Mouse (Mus musculus) urinary bladder, postnatal 36 days (tissue): Measurements from ENCODE around the gene Npm1.
A peak's percentile ranks its signal among the peaks of the same experiment; 100 is the strongest.

Source experiments
- DNase-seq, 2 experiments: peaks; one replicate each; pipeline ENCODE4 v3.0.0; 2022; ENCODE audit warnings: low spot score in 2 of 2, mixed read lengths in 1 of 2

Gene Npm1

DNA sequence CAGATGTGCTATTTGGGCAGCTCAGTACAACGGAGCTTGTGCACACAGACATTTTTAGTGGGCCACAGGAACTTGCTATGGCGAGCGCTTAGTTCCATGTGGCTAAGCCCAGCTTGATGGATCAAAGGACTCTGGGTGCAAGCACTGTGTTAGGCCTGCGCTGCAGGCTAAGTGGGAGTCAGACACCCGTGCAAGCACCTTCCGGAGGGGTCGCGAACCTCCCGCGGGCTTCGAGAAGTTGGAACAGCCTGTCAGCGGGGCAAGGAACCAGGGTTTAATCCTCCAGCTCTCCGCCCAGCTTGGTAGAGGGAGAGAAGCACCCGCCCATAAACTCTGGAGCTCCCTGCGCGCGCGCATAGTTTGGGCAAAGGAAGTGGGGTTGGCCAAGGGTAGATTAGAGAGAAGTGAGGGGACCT is 17.7 kb upstream of the Npm1 start:
- no peak for DNase-seq

GRCm38 (mm10) chr11:33179802-33180201 is 16.8 kb upstream of the Npm1 start:
- no peak for DNase-seq

- peak in 1 of 2 experiments; percentile 15 for DNase-seq
Observed at GRCm38 (mm10) chr11:33176525-33177245, 13.7 kb upstream of the Npm1 start.

DNA sequence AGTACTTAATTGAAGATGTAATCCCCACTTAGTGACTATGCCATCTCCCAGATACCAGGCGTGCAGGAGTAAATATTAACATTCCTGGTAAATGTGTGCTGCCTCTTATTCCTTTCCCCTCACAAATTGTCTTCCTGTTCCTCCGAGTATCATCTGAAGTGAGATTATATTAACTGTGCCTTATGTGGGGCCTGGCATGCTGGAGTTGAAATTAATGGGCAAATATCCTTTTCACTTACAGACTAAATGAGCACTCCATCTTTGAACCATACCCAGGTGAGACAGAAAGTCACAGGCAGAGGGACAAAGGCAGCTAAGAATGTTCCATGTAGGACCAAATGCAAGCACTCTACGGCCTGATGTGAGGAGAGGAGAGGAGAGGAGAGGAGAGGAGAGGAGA is 12.8 kb upstream of the Npm1 start:
- no peak for DNase-seq

- peak; percentile 38 to 44 for DNase-seq
Observed at GRCm38 (mm10) chr11:33170489-33170888, 7.5 kb upstream of the Npm1 start.

DNA sequence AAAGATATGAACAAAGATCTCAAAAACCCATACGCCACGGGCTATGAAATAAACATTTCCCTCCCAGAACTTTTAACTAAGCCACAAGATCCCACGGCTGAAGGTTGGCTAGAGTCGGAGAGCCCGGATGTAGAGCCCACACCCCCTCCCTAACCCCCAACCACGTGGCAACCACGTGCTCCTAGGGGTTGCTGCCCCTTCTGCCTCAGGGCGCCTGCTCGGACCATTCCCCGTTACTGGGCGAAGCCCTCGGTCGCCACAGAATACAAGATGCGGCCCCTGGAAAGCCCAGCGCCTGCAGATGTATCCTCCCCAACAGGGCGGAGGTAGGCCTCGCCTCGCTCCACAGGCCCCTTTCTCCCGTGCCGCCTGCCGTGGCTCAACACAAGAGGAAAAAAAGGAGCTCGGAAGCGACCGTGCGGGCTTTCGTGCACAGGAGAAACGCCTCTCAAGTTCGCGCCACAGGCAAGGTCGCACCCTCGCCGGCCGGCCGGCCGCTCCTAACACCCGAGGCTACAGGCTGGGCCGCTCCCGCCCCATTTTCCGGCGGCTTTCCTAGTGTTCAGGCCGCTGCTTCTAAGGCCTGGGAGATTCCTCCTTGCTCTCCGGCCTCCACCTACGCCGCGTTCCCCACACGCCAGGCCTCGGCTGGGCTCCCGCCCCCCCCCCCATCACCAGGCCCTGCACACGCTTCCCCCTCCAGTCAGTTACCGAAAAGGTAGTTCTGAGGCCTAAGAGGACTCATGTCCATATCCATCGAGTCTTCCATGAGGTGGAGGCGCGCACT is 602 bp downstream of the Npm1 start:
- DNase-seq, result peak; percentile 50 to 64

DNA sequence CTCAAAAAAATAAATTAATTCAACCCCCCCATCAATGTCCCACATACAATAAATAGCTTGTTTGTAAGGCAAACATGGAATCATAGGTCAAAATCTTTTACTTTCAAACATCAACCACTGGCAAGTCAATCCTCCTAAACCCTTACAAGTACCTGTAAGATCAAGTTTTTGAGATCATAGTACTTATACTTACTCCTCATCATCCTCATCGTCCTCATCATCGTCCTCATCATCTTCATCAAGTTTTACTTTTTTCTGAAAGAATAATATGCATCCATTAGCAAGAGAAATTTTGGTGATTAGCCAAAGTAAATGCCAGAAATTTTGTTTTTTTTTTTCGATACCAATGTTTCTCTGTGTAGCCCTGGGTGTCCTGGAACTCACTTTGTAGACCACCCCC is 3.3 kb downstream of the Npm1 start:
- DNase-seq, result no peak

GRCm38 (mm10) chr11:33157453-33158196 is 5.4 kb downstream of the Npm1 start:
- DNase-seq, result no peak

- DNase-seq, result no peak
Observed at GRCm38 (mm10) chr11:33156436-33157015, 6.5 kb downstream of the Npm1 start.

DNA sequence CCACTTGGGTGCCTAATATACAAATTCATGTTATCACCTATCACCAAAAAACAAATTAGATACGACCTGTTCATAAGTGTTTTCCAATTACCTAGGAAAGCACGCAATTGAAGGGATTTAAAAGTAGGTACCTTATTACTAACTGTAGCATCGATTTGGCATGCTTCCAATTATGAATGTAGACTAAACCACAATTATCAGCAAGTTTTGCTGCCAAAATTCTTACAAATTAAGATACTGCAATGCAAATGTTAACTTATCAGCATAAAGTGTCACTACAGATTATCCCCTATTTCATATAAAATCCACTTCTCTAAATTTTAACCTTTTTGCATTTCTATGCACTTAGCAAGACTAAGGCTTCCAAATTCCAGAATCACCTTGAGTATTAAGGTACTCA is 8.5 kb downstream of the Npm1 start:
- no peak for DNase-seq

DNA sequence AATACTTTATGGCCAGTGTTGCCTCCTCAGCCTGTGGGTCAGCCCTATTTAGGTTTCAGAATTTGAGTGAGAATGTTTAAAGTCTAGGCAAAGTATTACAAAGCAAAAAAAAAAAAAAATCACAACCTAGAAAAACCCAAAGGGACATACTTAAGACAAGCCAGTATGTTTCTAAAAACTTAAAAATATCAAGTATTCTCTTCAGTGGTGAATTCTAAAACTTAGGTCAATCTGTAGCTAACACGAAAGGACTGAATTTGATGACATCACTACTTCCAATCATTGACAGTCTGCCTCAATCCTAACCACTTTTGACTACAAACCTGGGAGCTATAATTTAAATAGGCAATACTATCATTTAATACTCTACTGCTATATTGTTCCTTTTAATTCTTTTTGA is 10.0 kb downstream of the Npm1 start:
- no peak for DNase-seq

GRCm38 (mm10) chr11:33151780-33152145 is 11.2 kb downstream of the Npm1 start:
- no peak for DNase-seq

DNA sequence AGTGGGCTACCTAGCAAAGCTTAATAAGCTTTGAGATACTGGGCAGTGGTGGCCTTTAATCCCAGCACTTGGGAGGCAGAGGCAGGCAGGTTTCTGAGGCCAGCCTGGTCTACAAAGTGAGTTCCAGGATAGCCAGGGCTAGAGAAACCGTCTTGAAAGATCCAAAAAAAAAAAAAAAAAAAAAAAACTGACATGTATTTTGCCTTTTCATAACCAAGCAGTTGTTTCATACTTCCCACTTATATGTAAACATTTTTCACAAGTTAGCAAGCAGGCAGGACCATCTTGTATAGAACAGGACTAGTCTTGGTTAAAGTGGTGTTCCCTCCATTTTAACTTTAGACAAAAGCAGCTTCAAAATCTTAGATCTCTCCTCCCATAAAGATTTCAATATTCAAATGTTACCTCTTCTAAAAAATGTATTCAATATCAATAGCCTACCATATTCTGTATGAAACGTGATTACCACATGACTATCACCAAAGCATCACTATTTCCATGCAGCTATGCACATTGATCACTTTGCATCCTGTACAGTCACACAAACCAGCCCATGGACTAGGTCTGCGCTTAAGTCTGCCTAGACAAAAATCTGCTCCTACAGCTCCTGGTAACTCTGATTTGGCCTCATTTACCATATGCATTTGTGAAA is 11.8 kb downstream of the Npm1 start:
- no peak for DNase-seq

DNA sequence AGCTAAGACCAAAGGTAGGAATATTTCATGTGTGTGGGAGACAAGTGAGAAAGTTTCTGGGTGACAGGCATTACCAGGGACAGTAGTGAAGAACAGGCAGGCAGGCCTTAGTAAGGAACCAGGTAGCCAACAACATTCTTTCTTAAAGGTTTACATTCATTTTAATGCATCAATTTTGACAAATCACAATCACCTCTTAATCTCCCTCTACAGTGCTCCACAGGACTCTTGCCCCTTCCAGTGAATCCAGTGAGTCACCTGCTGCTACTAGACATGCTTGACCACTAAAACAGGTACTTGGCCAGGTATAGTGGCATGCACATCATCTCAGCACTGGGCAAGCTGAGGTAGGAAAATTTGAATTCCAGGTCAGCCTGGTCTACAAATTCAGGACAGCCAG is 12.6 kb downstream of the Npm1 start:
- no peak for DNase-seq

GRCm38 (mm10) chr11:33149453-33149852 is 13.6 kb downstream of the Npm1 start:
- no peak for DNase-seq

DNA sequence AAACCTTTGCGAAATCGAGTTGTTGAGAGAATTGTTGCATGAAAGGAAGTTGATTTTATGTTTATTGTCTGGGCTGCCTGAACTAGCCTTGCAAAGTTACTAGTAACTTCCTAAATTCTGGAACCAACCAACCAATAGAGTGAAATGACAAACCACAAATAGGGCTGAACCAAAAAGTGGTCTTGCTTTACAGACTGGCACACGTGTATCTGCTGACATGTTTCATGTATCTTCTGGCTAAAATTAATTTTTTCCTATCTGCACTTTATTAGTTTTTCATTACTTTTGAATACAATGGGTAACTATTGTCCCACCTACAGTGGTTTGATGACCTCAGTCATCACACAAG is 13.9 kb downstream of the Npm1 start:
- no peak for DNase-seq

DNA sequence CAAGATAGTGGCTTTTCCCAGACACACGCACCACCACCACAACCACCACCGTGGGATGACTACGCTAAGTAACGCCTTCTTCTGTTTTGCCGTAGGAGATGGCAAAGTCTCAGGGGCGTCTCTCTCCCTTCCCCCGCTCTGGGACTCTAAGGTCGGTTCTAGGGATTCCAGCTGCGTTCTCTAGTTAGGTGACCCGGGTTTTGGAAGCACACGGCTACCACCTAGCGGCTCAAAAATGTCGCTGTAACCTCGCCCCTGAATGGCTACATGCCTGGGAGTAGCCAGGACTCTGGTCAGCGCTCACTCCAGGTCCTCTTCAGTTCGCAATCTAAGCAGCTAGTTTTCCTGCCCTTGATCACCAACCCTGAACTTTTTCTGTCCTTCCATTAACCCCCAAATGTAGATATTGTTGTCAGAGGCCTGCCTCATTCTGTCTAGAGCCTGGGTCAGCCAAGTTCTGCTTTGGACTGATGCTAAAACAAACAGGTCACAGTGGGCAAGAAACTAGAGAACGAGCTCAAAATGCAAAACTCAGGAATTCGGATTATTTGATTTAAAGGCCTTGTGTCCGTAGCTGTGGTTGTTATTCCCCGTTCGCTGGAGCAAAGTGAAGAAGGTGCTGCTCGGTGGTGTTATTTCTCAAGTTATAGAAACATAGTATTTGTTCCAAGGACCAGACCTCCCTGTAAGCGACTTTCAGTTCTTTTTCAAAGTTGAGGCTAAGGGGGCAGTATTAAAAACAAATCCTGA is 14.5 kb downstream of the Npm1 start:
- peak; percentile 64 to 74 for DNase-seq

DNA sequence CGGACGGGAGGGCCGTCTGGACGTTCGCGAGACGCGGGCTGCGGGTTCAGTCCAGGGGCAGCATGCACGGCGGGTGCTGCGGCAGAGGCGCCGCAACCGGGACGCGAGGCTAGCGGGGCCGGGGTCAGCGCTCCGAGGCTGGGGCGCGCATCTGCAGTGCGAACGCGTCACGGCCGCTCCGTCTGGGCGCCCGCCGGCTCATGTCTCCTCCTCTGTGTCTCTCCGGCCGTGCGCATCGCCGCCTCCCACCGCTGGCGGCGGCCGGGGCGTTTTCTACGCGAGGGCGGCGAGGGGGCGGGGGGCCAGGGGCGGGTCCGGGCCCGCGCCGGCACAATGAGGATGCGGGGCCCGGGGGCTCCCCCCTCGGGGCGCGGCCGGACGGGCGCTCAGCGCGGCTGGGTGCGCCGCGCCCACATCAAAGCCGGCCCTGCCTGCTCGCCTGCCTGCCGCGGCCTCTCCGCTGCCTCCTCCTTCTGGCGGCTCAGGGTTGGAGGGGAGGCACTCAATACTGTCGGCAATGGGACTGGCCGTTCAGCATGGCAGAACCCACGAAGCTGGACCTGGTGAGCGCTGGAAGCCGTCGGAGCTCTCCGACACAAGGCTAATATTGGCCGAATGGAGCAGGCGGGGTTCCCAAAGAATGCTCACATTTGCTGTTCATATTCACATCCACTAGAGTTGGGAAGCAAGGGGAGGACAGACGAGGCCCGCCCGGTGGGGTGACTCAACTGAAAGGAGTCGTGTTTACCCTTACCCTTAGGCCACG is 15.3 kb downstream of the Npm1 start:
- peak; percentile 19 to 29 for DNase-seq

DNA sequence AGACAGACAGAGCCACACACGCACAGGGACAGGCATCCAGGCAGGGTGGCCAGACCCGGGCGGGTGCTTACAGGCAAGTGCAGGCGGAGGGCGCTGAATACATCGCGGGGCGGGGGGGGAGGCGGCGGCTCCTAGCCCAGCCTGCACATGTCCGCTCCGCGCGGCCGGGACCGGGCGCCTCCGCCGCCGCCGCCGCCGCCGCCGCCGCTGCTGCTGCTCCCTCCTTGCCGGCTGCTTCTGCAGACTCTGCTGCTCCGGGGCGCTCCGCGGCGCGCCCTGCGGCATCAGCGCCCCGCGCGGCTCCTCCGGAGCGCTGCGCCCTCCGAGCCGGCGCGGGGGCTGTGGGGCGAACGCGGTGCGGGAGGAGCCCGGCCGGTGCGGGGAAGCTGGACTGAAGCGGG is 15.8 kb downstream of the Npm1 start, which contains the start of gene Fgf18:
Gene Fgf18, minus strand, starts transcription at position 230 of the 401 bp plus-strand sequence.
- DNase-seq, result no peak

DNA sequence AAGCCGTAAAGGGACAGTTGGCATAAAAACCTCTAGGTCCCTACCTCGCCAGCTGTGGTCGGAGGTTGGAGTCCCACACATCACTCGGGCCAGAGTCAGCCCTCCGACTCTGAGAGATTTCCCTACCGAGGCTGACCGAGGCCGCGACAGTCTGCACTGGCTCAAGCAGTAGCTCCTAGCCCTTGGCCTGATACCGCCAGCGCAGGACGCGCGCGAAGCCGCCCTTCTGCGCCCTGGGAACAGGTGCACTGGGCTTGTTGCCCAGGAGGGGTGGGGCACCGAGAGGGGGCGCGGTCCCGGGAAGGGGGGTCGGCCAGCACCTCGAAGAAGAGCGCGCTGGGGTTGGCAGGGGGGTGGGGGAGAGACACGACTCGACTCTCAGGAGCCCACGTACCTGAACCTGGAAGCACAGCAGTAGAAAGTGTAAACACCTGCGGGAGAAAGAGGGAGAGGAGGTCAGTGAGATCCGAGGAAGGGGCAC is 16.3 kb downstream of the Npm1 start:
- DNase-seq, result no peak
